Mouse (Mus musculus) CD4-positive naive resting alpha-beta T cell, adult 57 days (primary cell): ENCODE data around the gene Gbx1. TPM values are rescaled to one million over a fixed set of nuclear protein-coding genes. Genes with fewer than 3 reads are reported as not detected.

Experiments used
- total RNA-seq: library from RNA; stranded (reverse); gene quantifications from one replicate; pipeline ENCODE4 v1.2.4, GENCODE M21; 2023

Gbx1 gene
- not detected for total RNA-seq

GRCm38 (mm10) chr5:24526889-24527230 lies at the start of gene Gbx1:
Gene Gbx1 (minus strand): TSS chr5:24527202.

GRCm38 (mm10) chr5:24556709-24557108 lies 29.7 kb upstream of the Gbx1 start, which contains the start of gene 4931409K22Rik:
Gene 4931409K22Rik (minus strand): TSS chr5:24556809.

GRCm38 (mm10) chr5:24540387-24541143 lies 13.6 kb upstream of the Gbx1 start, which contains the start of gene Asb10:
Gene Asb10 (minus strand): TSS chr5:24540978.

Other genes starting within 250 kb of the Gbx1 start
- 6.1 TPM for gene Kcnh2, start 175.6 kb downstream of the Gbx1 start, total RNA-seq
- 0.15 TPM for gene Nos3, start 162.4 kb downstream of the Gbx1 start, total RNA-seq
- not detected for gene Atg9b, start 135.1 kb downstream of the Gbx1 start, total RNA-seq
- gene Abcb8, start 133.5 kb downstream of the Gbx1 start, total RNA-seq = 15.5 TPM
- gene Asic3, start 113.8 kb downstream of the Gbx1 start, total RNA-seq = not detected
- 29.0 TPM for gene Cdk5, start 103.7 kb downstream of the Gbx1 start, total RNA-seq
- gene Slc4a2, start 103.4 kb downstream of the Gbx1 start, total RNA-seq = 62.8 TPM
- gene Fastk, start 81.9 kb downstream of the Gbx1 start, total RNA-seq = 109 TPM
- gene Tmub1, start 79.3 kb downstream of the Gbx1 start, total RNA-seq = 32.6 TPM
- 90.2 TPM for gene Agap3, start 75.0 kb downstream of the Gbx1 start, total RNA-seq
- gene Asb10, start 13.8 kb upstream of the Gbx1 start, total RNA-seq = not detected
- gene 4931409K22Rik, start 29.6 kb upstream of the Gbx1 start, total RNA-seq = not detected
- gene Abcf2, start 50.3 kb upstream of the Gbx1 start, total RNA-seq = 51.1 TPM
- gene Chpf2, start 59.5 kb upstream of the Gbx1 start, total RNA-seq = 34.1 TPM
- 0.56 TPM for gene Smarcd3, start 97.2 kb upstream of the Gbx1 start, total RNA-seq
- 91.8 TPM for gene Nub1, start 158.3 kb upstream of the Gbx1 start, total RNA-seq
- gene Wdr86, start 203.5 kb upstream of the Gbx1 start, total RNA-seq = not detected
- gene Crygn, start 230.8 kb upstream of the Gbx1 start, total RNA-seq = not detected